Mouse (Mus musculus): ENCODE measurements at regions not wholly inside any gene's neighbourhood (a gene's known extent, or its start where the extent isn't known, plus 50 kb on each side); places are given as distances from the start of the nearest gene placed in this dataset.

- Histone ChIP-seq H3K4me1 (replicated peaks) (peaks cover 27% of the 10 kb centered on the region), H3K4me3 (replicated peaks) (no peak overlapping the region), H3K9me3 (no peaks in the 10 kb centered on the region), H3K4me2 (replicated peaks) (peak overlapping the region; percentile 28), H3K36me3 (no peaks in the 10 kb centered on the region), H3K9ac (replicated peaks) (0 out of 2 replicates have a peak overlapping the region, but pooled peaks have one; percentile 15), H3K27ac (peak overlapping the region; percentile 57), H3K27me3 (no peaks in the 10 kb centered on the region)
- ATAC-seq, result peak; percentile 62; the same call in 1 of the 2 replicates
- 36% methylated on average over 7 of the region's 7 CpGs for WGBS
These were observed 300.1 kb downstream of the Mat2b start for GRCm38 (mm10) chr11:40394864-40395266.

GRCm38 (mm10) chr11:40394283-40394758, 300.7 kb downstream of the Mat2b start:
- Histone ChIP-seq H3K4me2 (replicated peaks) (no peak overlapping the region), H3K4me3 (replicated peaks) (no peak overlapping the region), H3K4me1 (replicated peaks) (peaks cover 27% of the 10 kb centered on the region), H3K9me3 (no peaks in the 10 kb centered on the region), H3K27ac (no peak overlapping the region), H3K36me3 (no peaks in the 10 kb centered on the region), H3K9ac (replicated peaks) (no peak overlapping the region), H3K27me3 (no peaks in the 10 kb centered on the region)
- ATAC-seq, result peak; percentile 25; the same call in 1 of the 2 replicates
- WGBS, result 27% methylated on average over 4 of the region's 4 CpGs

GRCm38 (mm10) chr11:40380696-40381095, 314.3 kb downstream of the Mat2b start:
- H3K4me3 ChIP-seq (replicated peaks), result no peak overlapping the region
- H3K27me3 ChIP-seq, result no peaks in the 10 kb centered on the region
- no peaks in the 10 kb centered on the region for H3K36me3 ChIP-seq
- WGBS, result 84% methylated on average over 3 of the region's 3 CpGs
- H3K4me1 ChIP-seq (replicated peaks), result no peaks in the 10 kb centered on the region
- H3K27ac ChIP-seq, result no peak overlapping the region
- H3K9me3 ChIP-seq, result no peaks in the 10 kb centered on the region
- no peak overlapping the region for H3K4me2 ChIP-seq (replicated peaks)
- H3K9ac ChIP-seq (replicated peaks), result no peak overlapping the region
- ATAC-seq, result no peak

GRCm38 (mm10) chr11:40371696-40372095, 323.3 kb downstream of the Mat2b start:
- WGBS, result 90% methylated on average over 2 of the region's 2 CpGs
- no peaks in the 10 kb centered on the region for H3K4me1 ChIP-seq (replicated peaks)
- no peaks in the 10 kb centered on the region for H3K27me3 ChIP-seq
- no peaks in the 10 kb centered on the region for H3K36me3 ChIP-seq
- no peak overlapping the region for H3K27ac ChIP-seq
- ATAC-seq, result no peak
- no peaks in the 10 kb centered on the region for H3K9me3 ChIP-seq
- H3K4me3 ChIP-seq (replicated peaks), result no peak overlapping the region
- H3K4me2 ChIP-seq (replicated peaks), result no peak overlapping the region
- no peak overlapping the region for H3K9ac ChIP-seq (replicated peaks)

GRCm38 (mm10) chr11:40366573-40366972, 328.4 kb downstream of the Mat2b start:
- Histone ChIP-seq H3K27ac (no peak overlapping the region), H3K36me3 (no peaks in the 10 kb centered on the region), H3K4me2 (replicated peaks) (no peak overlapping the region), H3K9me3 (no peaks in the 10 kb centered on the region), H3K27me3 (no peaks in the 10 kb centered on the region), H3K4me1 (replicated peaks) (peaks cover 3% of the 10 kb centered on the region; the same call in 1 of the 2 replicates), H3K9ac (replicated peaks) (no peak overlapping the region), H3K4me3 (replicated peaks) (no peak overlapping the region)
- no peak for ATAC-seq

- no peaks in the 10 kb centered on the region for H3K27me3 ChIP-seq
- WGBS, result 24% methylated on average over 2 of the region's 2 CpGs
- H3K4me1 ChIP-seq (replicated peaks), result peaks cover 3% of the 10 kb centered on the region; the same call in 1 of the 2 replicates
- H3K4me3 ChIP-seq (replicated peaks), result no peak overlapping the region
- H3K9me3 ChIP-seq, result no peaks in the 10 kb centered on the region
- peak; percentile 77 for ATAC-seq
- no peak overlapping the region for H3K27ac ChIP-seq
- no peak overlapping the region for H3K9ac ChIP-seq (replicated peaks)
- no peak overlapping the region for H3K4me2 ChIP-seq (replicated peaks)
- H3K36me3 ChIP-seq, result no peaks in the 10 kb centered on the region
These were observed 332.3 kb downstream of the Mat2b start for GRCm38 (mm10) chr11:40362530-40363185.
